Mouse (Mus musculus) testis, adult 2 months (tissue): Measurements from ENCODE around the gene Zfp512b. TPM values are rescaled to one million over a fixed set of nuclear protein-coding genes. Genes with fewer than 3 reads are reported as not detected.

Source experiments
- H3K27ac ChIP-seq: fragments of 200-500 bp; 2 replicates; pipeline ENCODE4 v1.5.1; 2012; ENCODE audit warnings: low read depth, low read length; ENCODE audit not compliant: control insufficient read depth, insufficient read depth
- H3K27me3 ChIP-seq: fragments of 200-500 bp; 2 replicates; pipeline ENCODE4 v1.6.1; 2012; ENCODE audit warnings: mild to moderate bottlenecking, low read length, moderate library complexity; ENCODE audit not compliant: control insufficient read depth, insufficient read depth
- H3K36me3 ChIP-seq: fragments of 200-500 bp; 2 replicates; pipeline ENCODE4 v1.6.1; 2012; ENCODE audit warnings: mild to moderate bottlenecking, low read length; ENCODE audit not compliant: control insufficient read depth, insufficient read depth
- H3K4me1 ChIP-seq: fragments of 200-500 bp; 2 replicates; pipeline ENCODE4 v1.6.1; 2012; ENCODE audit warnings: low read length; ENCODE audit not compliant: control insufficient read depth, insufficient read depth
- H3K4me3 ChIP-seq: fragments of 200-500 bp; 2 replicates; pipeline ENCODE4 v1.5.1; 2012; ENCODE audit warnings: low read depth, mild to moderate bottlenecking, low read length, moderate library complexity, mixed read lengths; ENCODE audit not compliant: control insufficient read depth
- CTCF ChIP-seq: fragments of 200-500 bp; IDR thresholded peaks from 2 replicates; pipeline ENCODE4 v1.5.1; 2012; ENCODE audit warnings: low read depth, mild to moderate bottlenecking, inconsistent platforms, low read length, moderate library complexity; ENCODE audit not compliant: control insufficient read depth, insufficient read depth, insufficient replicate concordance
- POLR2A ChIP-seq: fragments of 200-500 bp; IDR thresholded peaks from 2 replicates; pipeline ENCODE4 v1.6.1; 2012; ENCODE audit warnings: low read depth, mild to moderate bottlenecking, inconsistent platforms, low read length, moderate library complexity; ENCODE audit not compliant: control insufficient read depth
- polyA plus RNA-seq: library from polyadenylated mRNA; depleted of rRNA; stranded (reverse); fragments of >200 nt; gene quantifications from 2 replicates; pipeline ENCODE4 v1.2.3, GENCODE M21; 2012; rRNA removed

Gene Zfp512b
- polyA plus RNA-seq: 83.2 and 90.6 TPM in 2 replicates

- peak; percentile 97 for TF ChIP-seq POLR2A
- TF ChIP-seq CTCF: no peak
- Histone ChIP-seq H3K4me3 (peak within 1 kb of the TSS; percentile 100), H3K4me1 (peaks cover 6% of the 10 kb centered on the region), H3K27me3 (no peaks in the 10 kb centered on the region), H3K27ac (peak within 1 kb of the TSS; percentile 100), H3K36me3 (peaks cover 3% of the 10 kb centered on the region)
Measured at GRCm38 (mm10) chr2:181592231-181593041, at the start of gene Zfp512b. TSS of gene Zfp512b (minus strand) at chr2:181592803.

GRCm38 (mm10) chr2:181635865-181636264, 43.3 kb upstream of the Zfp512b start:
- Histone ChIP-seq H3K4me1 (no peaks in the 10 kb centered on the region), H3K27me3 (no peaks in the 10 kb centered on the region), H3K27ac (no peak overlapping the region), H3K4me3 (no peak overlapping the region), H3K36me3 (peaks cover 1% of the 10 kb centered on the region; the same call in 1 of the 2 replicates)
- TF ChIP-seq CTCF (no peak), POLR2A (no peak)

GRCm38 (mm10) chr2:181632624-181633023, 40.0 kb upstream of the Zfp512b start:
- H3K27me3 ChIP-seq: no peaks in the 10 kb centered on the region
- peaks cover 1% of the 10 kb centered on the region; the same call in 1 of the 2 replicates for H3K36me3 ChIP-seq
- no peaks in the 10 kb centered on the region for H3K4me1 ChIP-seq
- TF ChIP-seq POLR2A (no peak), CTCF (no peak)
- H3K27ac ChIP-seq: no peak overlapping the region
- no peak overlapping the region for H3K4me3 ChIP-seq

DNA sequence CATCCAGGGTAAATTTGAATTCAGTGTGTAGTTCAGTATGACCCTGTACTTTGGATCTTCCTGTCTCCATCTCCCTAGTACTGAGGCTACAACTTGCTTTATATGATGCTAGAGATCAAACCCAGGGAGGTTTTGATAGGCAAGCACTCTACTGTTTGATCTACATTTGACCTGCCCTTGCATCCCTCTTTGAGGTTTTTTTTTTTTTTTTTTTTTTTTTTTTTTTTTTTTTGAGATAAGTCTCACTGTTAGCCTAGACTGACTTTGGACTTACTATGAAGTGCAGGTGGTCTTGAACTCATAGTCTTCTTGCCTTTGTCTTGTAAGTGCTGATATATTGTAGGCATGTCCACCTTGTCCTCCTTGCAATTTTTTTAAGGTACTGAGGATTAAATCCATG, 35.9 kb upstream of the Zfp512b start:
- Histone ChIP-seq H3K4me3 (no peak overlapping the region), H3K27me3 (no peaks in the 10 kb centered on the region), H3K27ac (no peak overlapping the region), H3K4me1 (no peaks in the 10 kb centered on the region), H3K36me3 (peaks cover 1% of the 10 kb centered on the region; the same call in 1 of the 2 replicates)
- TF ChIP-seq CTCF: no peak
- TF ChIP-seq POLR2A: no peak

DNA sequence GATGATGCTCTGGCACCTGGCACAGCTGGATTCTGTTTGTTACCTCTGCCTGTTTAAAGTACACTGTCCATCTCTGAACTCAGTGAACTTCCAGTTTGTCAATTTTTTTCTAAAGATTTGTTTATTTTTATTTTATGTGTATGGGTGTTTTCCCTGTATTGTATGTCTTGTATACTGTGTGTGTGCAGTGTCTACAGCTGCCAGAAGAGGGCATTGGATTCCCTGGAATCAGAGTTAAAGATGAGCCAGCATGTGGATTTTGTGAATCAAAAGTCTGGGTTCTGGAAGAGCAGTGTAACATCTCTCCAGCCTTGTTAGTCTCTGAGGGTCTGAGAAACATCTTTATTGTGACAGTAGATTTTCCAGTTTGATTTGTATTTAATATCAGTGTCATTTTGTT, 30.8 kb upstream of the Zfp512b start:
- Histone ChIP-seq H3K4me3 (no peak overlapping the region), H3K36me3 (no peaks in the 10 kb centered on the region; the same call in 1 of the 2 replicates), H3K4me1 (no peaks in the 10 kb centered on the region), H3K27ac (no peak overlapping the region), H3K27me3 (no peaks in the 10 kb centered on the region)
- no peak for TF ChIP-seq CTCF
- TF ChIP-seq POLR2A: no peak

DNA sequence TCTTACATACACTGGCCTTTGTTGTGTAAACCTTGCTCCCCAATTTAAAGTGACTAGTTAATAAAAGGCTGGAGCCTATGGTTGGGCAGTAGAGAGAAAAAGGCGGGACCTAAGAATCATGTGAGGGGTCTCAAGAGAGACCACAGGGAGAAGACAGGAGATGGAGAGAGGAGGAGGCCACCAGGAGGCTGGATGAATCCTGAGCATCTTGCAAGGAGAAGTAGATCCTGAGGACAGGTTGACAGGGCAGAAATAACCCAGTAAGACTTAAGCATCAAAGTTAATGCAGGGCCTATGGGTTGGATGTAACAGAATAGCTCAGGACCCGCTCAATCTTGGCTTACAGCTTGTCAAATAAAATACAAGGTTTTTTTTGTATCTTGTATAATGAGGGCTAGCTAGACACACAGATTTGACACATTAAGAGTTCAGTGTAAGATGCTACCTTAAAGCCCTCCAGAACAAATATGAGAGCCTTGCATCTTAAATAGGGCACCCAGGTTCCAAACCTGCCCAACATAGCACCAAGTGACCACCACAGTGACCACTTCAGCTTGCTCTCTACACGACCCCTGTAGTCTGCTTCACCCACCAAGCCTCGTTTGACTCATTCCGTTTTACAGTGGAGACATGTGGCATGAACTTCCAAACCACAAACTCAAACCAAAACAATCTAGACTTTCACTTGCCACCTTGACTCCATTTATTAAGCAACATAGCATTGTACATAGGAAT, 26.3 kb upstream of the Zfp512b start:
- H3K27me3 ChIP-seq: no peaks in the 10 kb centered on the region
- H3K4me3 ChIP-seq: no peak overlapping the region
- no peak overlapping the region for H3K27ac ChIP-seq
- no peaks in the 10 kb centered on the region for H3K36me3 ChIP-seq
- H3K4me1 ChIP-seq: no peaks in the 10 kb centered on the region
- no peak for TF ChIP-seq POLR2A
- TF ChIP-seq CTCF: no peak

- TF ChIP-seq CTCF (no peak), POLR2A (no peak)
- H3K4me1 ChIP-seq: peaks cover 19% of the 10 kb centered on the region
- no peak overlapping the region for H3K4me3 ChIP-seq
- H3K36me3 ChIP-seq: no peaks in the 10 kb centered on the region
- no peaks in the 10 kb centered on the region for H3K27me3 ChIP-seq
- H3K27ac ChIP-seq: no peak overlapping the region
Measured at GRCm38 (mm10) chr2:181602367-181602766, 9.8 kb upstream of the Zfp512b start.
